Mouse (Mus musculus) heart, postnatal 0 days (tissue): ENCODE measurements around the gene Daam1.

Experiments used
- CTCF ChIP-seq: IDR thresholded peaks from 2 replicates; pipeline ENCODE4 v1.5.1; 2016; ENCODE audit warnings: antibody characterized with exemption, control low read depth, low read depth
- EP300 ChIP-seq: IDR thresholded peaks from 2 replicates; pipeline ENCODE4 v1.6.1; 2016; ENCODE audit warnings: antibody characterized with exemption, low read depth

DNA sequence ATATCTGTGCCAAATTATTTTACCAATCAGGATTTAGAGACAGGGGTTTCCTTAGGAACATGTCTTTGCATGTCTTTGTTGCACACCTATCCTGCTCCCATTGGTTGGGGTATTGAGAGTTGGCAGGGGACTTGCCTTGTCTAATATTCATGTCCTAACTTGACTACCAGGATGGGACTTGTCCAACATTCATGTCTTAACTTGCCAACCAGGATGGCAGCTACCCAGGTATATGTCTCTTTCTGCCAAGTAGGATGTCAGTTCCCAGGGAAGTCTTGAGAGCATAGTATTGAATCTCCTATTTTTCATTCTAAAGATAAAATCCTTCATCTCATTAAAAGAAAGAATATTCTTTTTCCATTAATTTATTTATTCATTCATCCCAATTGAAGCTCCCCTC, 44.4 kb upstream of the Daam1 start:
- no peak for TF ChIP-seq EP300
- TF ChIP-seq CTCF = no peak
